Mouse (Mus musculus) bone marrow macrophage, adult 2 months (primary cell): Measurements from ENCODE around the gene Plxnd1. TPM values are rescaled to one million over a fixed set of nuclear protein-coding genes. Genes with fewer than 3 reads are reported as not detected.

Experiments
- H3K27ac ChIP-seq: 2 replicates; pipeline ENCODE4 v1.5.1; 2012; ENCODE audit warnings: low read depth, low read length; ENCODE audit not compliant: insufficient read depth
- H3K4me1 ChIP-seq: 2 replicates; pipeline ENCODE4 v1.6.1; 2012; ENCODE audit warnings: low read length; ENCODE audit not compliant: control insufficient read depth, insufficient read depth
- H3K4me3 ChIP-seq: 2 replicates; pipeline ENCODE4 v1.5.1; 2012; ENCODE audit warnings: mild to moderate bottlenecking, low read length, moderate library complexity; ENCODE audit not compliant: insufficient read depth
- CTCF ChIP-seq: IDR thresholded peaks from 2 replicates; pipeline ENCODE4 v1.5.1; 2012; ENCODE audit warnings: low read depth, mild to moderate bottlenecking, low read length, moderate library complexity
- POLR2A ChIP-seq: IDR thresholded peaks from 2 replicates; pipeline ENCODE4 v1.6.1; 2012; ENCODE audit warnings: mild to moderate bottlenecking, low read depth, low read length, borderline replicate concordance
- polyA plus RNA-seq: library from polyadenylated mRNA; stranded (reverse); fragments of >200 nt; gene quantifications from 2 replicates; pipeline ENCODE4 v1.2.4, GENCODE M21; 2012; ENCODE audit not compliant: missing spikeins, insufficient read depth, insufficient read length

Gene Plxnd1
- polyA plus RNA-seq, 1 experiment: 222 TPM

GRCm38 (mm10) chr6:116002311-116003104 lies 7.7 kb upstream of the Plxnd1 start:
- Histone ChIP-seq H3K4me3 (no peak overlapping the region), H3K27ac (peak overlapping the region; percentile 12), H3K4me1 (peaks cover 58% of the 10 kb centered on the region)
- TF ChIP-seq CTCF: no peak
- TF ChIP-seq POLR2A: no peak

DNA sequence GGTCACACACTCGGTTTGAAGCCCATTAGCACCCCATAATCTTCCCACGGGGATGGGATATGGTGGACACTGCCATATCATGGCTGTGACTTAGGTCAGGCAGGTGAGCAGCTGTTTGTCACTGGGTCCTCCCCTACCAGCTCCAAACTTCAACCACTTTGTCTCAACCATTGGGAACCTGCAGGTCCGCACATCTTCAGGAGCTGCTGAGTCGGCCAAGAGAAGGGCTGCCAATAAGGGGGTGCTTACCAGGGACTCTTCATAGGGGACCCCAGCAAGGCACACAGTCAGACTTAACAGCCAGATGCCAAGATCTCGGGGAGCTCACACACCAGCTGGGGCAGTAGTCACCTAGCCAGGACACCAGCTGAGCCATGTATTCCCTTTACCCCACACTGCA lies 6.0 kb upstream of the Plxnd1 start:
- no peak for TF ChIP-seq CTCF
- no peak for TF ChIP-seq POLR2A
- no peak overlapping the region for H3K27ac ChIP-seq
- peaks cover 57% of the 10 kb centered on the region for H3K4me1 ChIP-seq
- H3K4me3 ChIP-seq: no peak overlapping the region

DNA sequence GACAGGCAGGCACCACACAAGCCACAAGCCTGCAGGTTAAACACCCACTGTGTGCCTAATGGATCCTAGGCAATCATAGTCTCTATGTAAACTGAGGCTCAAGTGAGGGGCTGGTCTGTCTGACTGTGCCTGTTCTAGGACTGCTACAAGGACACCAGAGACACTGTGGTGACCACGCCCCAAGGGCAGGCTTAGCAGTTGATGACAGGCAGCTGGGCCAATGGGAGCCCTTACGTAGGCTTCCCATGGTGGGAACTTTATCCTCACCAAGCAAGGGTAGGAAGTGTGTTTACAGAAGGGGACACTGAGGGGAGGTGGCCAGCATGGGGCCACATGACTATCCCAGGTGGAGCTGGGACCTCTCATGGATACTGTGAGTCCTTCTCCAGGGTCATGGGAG lies 4.4 kb upstream of the Plxnd1 start:
- no peak overlapping the region for H3K27ac ChIP-seq
- TF ChIP-seq POLR2A (no peak), CTCF (no peak)
- H3K4me1 ChIP-seq: peaks cover 46% of the 10 kb centered on the region
- no peak overlapping the region for H3K4me3 ChIP-seq

- Histone ChIP-seq H3K27ac (no peak overlapping the region), H3K4me1 (peaks cover 41% of the 10 kb centered on the region), H3K4me3 (no peak overlapping the region)
- no peak for TF ChIP-seq CTCF
- no peak for TF ChIP-seq POLR2A
These were observed 4.0 kb upstream of the Plxnd1 start for GRCm38 (mm10) chr6:115998758-115999157.

DNA sequence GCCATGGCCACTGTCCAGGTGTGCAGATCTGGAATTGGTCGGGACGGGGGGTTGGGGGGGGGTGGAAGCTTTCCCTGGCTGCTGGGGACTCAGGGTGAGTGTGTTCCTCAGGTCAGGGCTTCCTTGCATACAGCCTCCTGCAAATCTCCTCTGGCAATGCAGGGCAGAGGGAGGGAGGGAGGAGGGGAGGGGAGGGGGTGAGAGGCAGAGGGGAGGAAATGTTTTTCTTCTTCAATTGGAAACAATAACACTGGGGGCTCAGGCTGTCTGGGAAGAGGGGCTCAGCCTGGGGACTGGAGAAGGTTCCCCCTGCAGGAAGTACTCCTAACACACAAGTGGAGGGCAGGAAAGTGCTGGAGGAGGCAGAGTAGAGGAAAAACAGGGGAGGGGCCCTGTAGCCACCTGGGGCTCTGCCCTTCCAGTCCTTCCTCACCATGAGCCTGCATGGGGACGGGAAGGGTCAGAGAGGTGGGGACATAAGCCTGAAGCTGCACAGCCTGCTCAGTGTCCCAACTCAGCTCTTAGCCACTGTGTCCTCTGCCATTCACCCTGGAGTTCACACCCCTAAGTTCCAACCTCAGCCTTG lies 3.0 kb upstream of the Plxnd1 start:
- H3K4me3 ChIP-seq: no peak overlapping the region
- TF ChIP-seq CTCF: no peak
- no peak for TF ChIP-seq POLR2A
- no peak overlapping the region for H3K27ac ChIP-seq
- H3K4me1 ChIP-seq: peaks cover 36% of the 10 kb centered on the region

DNA sequence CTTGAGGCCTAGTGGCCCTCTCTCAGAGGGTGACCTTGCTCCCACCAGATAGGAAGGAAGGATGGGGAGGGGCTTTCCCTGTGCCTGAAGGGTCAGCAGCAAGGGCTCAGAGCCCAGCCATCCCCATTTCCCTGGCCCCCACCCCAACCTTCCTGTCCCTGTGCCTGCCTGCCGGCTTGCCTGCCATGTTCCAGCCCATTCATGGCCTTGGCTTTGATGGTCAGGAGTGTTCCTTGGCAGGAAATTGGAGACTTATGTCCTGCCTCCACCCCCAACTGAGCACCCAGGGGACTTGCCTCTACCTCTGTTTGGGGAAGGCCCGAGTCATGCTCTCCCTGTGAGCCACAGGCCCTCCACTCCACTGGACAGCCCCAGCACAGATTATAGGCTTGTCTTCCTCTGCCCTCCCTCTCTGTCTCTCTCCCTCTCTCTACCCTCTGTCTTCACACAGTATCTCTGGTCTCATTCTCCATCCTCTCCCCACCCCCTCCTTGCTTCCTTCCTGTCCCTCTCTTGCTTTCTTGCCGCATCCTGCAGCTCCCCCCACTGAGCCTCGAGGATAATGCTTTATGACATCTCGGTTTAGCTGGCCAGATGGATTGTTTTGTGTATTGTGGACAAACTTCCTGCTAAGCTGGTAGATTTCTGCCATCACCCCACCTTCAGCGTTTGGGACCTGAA lies 1.5 kb upstream of the Plxnd1 start:
- Histone ChIP-seq H3K27ac (peak overlapping the region; percentile 90), H3K4me3 (no peak overlapping the region), H3K4me1 (peaks cover 25% of the 10 kb centered on the region)
- TF ChIP-seq POLR2A (no peak), CTCF (no peak)

DNA sequence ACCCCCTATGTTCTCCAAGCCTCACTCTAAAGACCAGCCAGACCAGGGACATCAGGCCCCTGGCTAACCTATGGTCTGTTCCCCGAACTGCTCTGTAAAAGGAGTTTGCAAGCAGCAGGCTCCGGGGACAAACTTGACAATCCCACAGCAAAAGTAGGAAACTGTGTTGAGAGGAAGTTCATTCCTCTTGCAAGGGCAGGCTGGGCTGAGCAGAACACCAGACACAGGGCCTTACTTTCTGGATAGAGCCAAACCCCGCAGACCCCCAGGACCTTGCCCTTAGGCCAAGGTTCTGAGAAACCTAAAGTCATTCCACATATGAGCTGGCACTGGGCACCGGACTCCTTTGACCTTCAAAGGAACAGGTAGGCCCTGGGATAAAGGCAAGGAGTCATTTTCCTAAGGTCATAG lies 731 bp upstream of the Plxnd1 start:
- Histone ChIP-seq H3K27ac (peak overlapping the region; percentile 90), H3K4me1 (peaks cover 29% of the 10 kb centered on the region), H3K4me3 (peak overlapping the region; percentile 38)
- no peak for TF ChIP-seq POLR2A
- TF ChIP-seq CTCF: no peak

- peak overlapping the region; percentile 55 for H3K27ac ChIP-seq
- TF ChIP-seq POLR2A: no peak
- TF ChIP-seq CTCF: no peak
- peak overlapping the region; percentile 94 for H3K4me3 ChIP-seq
- peaks cover 42% of the 10 kb centered on the region for H3K4me1 ChIP-seq
These were observed 494 bp downstream of the Plxnd1 start for GRCm38 (mm10) chr6:115994146-115994876.

- peak overlapping the region; percentile 55; the same call in 1 of the 2 replicates for H3K27ac ChIP-seq
- TF ChIP-seq CTCF: no peak
- TF ChIP-seq POLR2A: no peak
- H3K4me1 ChIP-seq: peaks cover 49% of the 10 kb centered on the region
- peak overlapping the region; percentile 94 for H3K4me3 ChIP-seq
These were observed 1.2 kb downstream of the Plxnd1 start for GRCm38 (mm10) chr6:115993463-115994145.
